Mouse (Mus musculus): ENCODE results near the gene Yy2.

Yy2 gene

GRCm38 (mm10) chrX:157568840-157569239 is at the start of gene Yy2:
Gene Yy2 (minus strand): TSS chrX:157568985.
- peak; percentile 85 for DNase-seq (ENCODE audit: low read depth, low spot score)

GRCm38 (mm10) chrX:157612894-157613293 is 44.1 kb upstream of the Yy2 start:
- DNase-seq (ENCODE audit: low read depth, low spot score): peak; percentile 44

GRCm38 (mm10) chrX:157601450-157601849 is 32.7 kb upstream of the Yy2 start:
- peak; percentile 92 for DNase-seq (ENCODE audit: low read depth, low spot score)

GRCm38 (mm10) chrX:157598186-157598996 is 29.6 kb upstream of the Yy2 start, which contains the start of gene Mbtps2:
Gene Mbtps2 (minus strand): TSS chrX:157598715.
- DNase-seq (ENCODE audit: low read depth, low spot score): peak; percentile 69

GRCm38 (mm10) chrX:157597585-157598185 is 28.9 kb upstream of the Yy2 start:
- DNase-seq (ENCODE audit: low read depth, low spot score): peak; percentile 21

- no peak for DNase-seq (ENCODE audit: low read depth, low spot score)
Measured at GRCm38 (mm10) chrX:157596802-157597201, 28.0 kb upstream of the Yy2 start.

GRCm38 (mm10) chrX:157595927-157596326 is 27.1 kb upstream of the Yy2 start:
- DNase-seq (ENCODE audit: low read depth, low spot score): no peak

GRCm38 (mm10) chrX:157594606-157595005 is 25.8 kb upstream of the Yy2 start:
- no peak for DNase-seq (ENCODE audit: low read depth, low spot score)

GRCm38 (mm10) chrX:157587001-157587400 is 18.2 kb upstream of the Yy2 start:
- DNase-seq (ENCODE audit: low read depth, low spot score): no peak

GRCm38 (mm10) chrX:157586397-157586796 is 17.6 kb upstream of the Yy2 start:
- no peak for DNase-seq (ENCODE audit: low read depth, low spot score)

GRCm38 (mm10) chrX:157579108-157579614 is 10.4 kb upstream of the Yy2 start:
- peak; percentile 93 for DNase-seq (ENCODE audit: low read depth, low spot score)

GRCm38 (mm10) chrX:157574683-157575082 is 5.9 kb upstream of the Yy2 start:
- no peak for DNase-seq (ENCODE audit: low read depth, low spot score)

GRCm38 (mm10) chrX:157563794-157564193 is 5.0 kb downstream of the Yy2 start:
- DNase-seq (ENCODE audit: low read depth, low spot score): peak; percentile 50

GRCm38 (mm10) chrX:157547082-157547481 is 21.7 kb downstream of the Yy2 start:
- DNase-seq (ENCODE audit: low read depth, low spot score): peak; percentile 91

Data from ES-CJ7 (cell line).